Mouse (Mus musculus): ENCODE results near the gene Bbox1.

- TF ChIP-seq CTCF (conservative IDR thresholded peaks at IDR 0.05 in 1 of 2, IDR thresholded peaks at IDR 0.05 in 1 of 2; ENCODE audit: low read depth in 2 of 2, low read length in 2 of 2) (no peak), MAFK (IDR thresholded peaks at IDR 0.05; ENCODE audit: insufficient replicate concordance, low read length) (no peak), POLR2A (IDR thresholded peaks at IDR 0.05; ENCODE audit: low read depth, low read length) (no peak)
Observed at GRCm38 (mm10) chr2:110316116-110316883, 1.9 kb upstream of the Bbox1 start.
